Mouse (Mus musculus) small intestine, adult 2 months (tissue): ENCODE results near the gene Ak5.

Experiments
- CTCF ChIP-seq: fragments of 200-500 bp; IDR thresholded peaks from 2 replicates; pipeline ENCODE4 v1.5.1; 2012; ENCODE audit warnings: low read depth, mild to moderate bottlenecking, control low read depth, inconsistent platforms, low read length, moderate library complexity, mixed read lengths; ENCODE audit not compliant: insufficient replicate concordance, insufficient read length; ENCODE audit errors: extremely low read depth
- POLR2A ChIP-seq: fragments of 200-500 bp; IDR thresholded peaks from 2 replicates; pipeline ENCODE4 v1.6.1; 2012; ENCODE audit warnings: low read depth, mild to moderate bottlenecking, control low read depth, inconsistent platforms, low read length, moderate library complexity

- TF ChIP-seq CTCF (no peak), POLR2A (no peak)
Measured at GRCm38 (mm10) chr3:152706901-152707300, 38.7 kb upstream of the Ak5 start.
